Mouse (Mus musculus): Measurements from ENCODE around the gene Uhrf1bp1l.

Gene Uhrf1bp1l

DNA sequence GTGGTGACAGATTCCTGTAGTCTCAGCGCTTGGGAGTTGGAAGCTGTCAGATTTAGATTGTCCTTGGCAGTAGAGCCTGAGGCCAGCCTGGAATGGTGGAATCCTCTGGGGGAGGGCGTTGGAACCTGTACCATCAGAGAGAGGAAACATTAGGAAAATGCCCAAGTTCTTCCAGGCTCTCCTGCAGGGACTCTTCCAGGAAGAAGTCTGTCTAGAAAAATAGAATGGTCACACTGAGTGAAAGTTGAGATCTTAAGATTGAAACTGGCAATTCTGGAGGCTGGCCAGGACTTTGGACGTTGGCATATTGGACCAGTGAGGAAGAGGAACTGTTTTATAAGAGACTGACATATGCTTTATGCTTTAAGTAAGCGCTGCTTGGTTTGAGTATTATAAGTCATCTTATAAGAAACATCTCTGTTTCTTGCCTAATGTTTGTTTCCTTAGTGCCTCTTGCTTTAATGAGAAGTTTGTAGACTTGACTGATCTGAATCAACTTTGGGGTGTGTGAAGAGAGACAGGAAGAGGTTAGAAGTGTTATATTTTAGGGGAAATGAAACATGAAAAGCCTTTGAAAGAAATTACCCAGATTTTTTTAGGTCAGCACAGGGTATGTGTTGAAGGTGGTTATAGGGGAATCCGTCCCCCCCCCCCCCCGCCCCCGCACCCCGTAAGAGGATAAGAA is 2.6 kb downstream of the Uhrf1bp1l start:
- peak; percentile 18 to 21 for DNase-seq

DNA sequence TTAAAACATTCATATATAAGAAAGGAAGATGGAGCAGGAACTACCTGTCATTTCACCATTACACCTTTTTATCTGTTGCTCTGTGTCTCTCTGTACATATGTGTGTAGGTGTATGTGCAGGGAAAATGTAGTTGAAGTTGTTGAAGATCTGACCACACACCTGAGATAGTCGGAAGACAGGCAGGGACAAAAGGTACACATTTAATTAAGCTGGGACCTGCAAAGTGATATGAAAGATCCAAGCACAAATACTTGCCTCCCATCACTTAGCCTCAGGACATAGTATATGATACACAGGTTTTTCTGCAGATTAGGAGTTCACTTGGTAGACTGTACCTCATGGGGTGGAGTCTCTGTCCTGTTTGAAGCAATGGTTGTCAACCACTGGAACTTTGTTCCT is 3.1 kb downstream of the Uhrf1bp1l start:
- no peak for DNase-seq

DNA sequence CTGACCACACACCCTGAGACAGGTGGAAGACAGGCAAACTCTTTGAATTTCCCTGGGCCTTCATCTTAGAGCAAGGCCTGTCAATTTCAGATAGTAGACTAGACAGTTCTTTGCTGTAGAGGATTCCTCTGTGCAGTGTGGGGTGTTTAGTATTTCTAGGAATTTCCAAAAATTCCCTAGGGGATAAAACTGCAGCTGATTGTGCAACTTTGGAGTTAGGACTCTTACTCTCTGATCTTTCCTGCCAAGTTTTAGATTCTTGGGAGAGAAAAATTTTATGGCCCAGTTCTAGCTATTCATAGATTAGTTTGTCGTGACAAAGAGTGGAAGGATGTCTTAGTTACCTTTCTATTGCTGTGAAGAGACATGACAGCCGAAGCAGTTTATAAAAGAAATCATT is 3.8 kb downstream of the Uhrf1bp1l start:
- no peak for DNase-seq

DNA sequence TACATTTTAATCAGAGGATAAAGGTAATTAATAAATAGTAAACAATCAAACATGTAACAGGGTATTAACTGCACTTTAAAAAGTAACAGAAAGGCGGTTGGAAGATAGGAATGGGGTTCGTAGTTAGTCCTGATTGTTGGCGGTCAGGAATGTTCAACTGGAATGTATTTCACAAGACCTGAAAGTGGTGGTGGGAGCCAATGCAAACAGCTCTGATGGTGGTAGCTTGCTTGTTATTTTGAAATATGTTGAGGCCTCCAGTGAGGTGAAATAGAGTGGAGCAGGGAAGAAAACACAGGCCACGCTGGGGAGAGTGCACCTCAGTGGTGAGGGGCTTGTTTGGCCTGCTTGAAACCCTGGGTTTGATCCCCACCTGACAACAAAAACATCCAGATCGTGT is 6.3 kb downstream of the Uhrf1bp1l start:
- no peak for DNase-seq

DNA sequence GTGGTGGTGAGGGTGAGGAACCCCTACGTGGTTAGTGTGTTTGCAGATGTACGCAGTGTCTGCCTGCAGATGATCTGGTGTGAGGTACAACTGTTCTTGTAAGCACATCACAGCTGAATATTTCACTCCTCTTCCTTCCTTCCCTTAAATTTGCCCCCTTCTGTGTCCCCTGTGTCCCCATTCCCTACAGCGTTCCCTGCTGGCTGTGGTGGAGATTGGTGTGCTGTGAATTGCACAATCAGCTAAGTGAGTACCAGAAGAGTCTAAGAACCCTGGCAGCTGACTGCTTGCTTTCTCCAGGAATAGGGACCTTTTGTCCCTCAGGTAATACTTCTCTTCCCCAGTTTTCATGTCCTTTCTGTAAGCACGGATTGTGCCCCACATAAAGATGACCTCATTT is 10.4 kb downstream of the Uhrf1bp1l start:
- DNase-seq, result no peak

DNA sequence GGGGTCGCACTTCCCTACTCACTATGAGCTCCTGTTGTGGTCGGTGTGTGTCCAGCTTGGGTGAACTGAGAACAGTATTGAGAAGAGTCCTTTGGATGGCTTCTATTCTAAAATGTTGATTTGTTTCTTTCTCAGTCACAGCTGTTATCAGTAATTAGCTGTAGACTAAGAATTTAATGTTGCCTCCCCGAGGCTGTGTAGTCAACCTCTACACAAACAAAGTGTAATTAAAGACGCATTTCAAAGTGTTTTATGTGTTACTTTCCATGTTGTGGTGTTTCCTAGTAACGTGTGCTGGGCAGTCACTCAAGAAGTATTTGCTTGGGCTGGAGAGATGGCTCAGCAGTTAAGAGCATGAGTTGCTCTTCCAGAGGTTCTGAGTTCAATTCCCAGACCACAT is 16.0 kb downstream of the Uhrf1bp1l start:
- no peak for DNase-seq

DNA sequence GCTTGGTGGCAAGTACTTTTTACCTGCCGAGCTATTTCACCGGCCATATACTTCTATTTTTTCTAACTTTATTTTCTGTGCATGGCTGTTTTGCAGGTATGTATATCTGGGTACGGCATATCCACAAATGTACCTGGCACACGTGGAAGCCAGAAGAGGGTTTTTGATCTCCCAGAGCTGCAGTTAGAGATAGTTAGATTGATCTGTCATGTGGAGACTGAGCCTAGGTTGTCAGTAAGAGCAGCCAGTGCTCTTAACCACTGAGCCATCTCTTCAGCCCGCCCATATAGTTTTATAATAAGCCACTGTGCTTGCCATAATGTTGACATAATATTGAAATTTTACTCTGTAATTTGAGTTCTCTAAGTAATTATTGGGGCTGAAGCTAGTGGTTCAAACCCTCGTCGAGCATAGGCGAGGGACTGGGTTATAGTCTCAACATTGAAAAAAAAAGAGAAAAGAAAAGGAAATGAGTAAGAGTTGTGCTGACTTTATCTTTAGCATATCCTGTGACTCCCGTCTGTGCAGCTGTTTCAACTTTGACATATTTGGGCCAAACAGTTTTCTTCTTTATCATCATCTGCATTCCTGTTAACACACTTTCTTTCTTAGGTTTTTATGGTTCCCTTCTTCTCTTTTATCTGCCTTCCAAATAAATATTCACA is 19.8 kb downstream of the Uhrf1bp1l start:
- DNase-seq, result no peak

DNA sequence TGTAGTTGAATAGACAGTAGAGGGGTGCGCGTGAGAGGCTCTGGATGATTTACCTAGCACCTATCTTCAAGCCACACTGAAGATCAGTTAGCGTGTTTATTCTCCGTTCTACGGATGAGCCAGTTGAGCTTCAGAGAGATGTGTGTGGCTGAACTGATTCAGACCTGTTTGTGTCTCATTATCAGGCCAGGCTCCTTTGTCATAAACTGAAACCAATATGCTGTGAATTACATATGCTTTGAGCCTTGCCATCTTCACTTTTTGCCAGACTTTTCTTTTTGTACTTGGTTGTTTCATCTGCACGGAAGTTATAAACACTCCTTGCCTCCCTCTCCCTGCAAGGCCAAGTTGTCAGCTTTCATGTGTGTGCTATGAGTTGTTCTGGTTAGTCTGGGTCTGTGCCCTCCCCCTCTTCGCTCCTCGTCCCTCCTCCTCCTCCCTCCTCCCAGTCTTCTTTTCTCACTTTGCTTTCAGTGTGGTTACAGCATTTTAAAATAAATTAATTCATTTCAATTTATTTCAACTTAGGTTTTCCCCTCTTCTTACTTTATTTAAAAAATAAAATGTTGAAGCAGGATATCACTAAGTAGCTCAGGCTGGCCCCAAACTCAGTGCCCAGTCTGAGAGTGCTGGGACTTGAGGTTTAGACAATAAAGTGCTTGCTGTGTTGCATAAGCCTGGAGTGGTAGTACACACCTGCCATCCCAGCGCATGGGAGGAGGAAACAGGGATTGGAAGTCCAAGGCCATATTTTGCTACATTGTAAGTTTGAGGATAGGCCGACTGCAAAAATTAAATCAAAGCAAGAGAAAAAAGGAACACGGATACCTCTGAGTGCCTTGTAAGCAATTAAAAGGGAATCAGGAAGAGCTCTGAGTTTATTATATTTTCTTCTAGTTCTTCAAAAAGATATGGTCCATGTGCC is 21.3 kb downstream of the Uhrf1bp1l start:
- DNase-seq, result no peak

DNA sequence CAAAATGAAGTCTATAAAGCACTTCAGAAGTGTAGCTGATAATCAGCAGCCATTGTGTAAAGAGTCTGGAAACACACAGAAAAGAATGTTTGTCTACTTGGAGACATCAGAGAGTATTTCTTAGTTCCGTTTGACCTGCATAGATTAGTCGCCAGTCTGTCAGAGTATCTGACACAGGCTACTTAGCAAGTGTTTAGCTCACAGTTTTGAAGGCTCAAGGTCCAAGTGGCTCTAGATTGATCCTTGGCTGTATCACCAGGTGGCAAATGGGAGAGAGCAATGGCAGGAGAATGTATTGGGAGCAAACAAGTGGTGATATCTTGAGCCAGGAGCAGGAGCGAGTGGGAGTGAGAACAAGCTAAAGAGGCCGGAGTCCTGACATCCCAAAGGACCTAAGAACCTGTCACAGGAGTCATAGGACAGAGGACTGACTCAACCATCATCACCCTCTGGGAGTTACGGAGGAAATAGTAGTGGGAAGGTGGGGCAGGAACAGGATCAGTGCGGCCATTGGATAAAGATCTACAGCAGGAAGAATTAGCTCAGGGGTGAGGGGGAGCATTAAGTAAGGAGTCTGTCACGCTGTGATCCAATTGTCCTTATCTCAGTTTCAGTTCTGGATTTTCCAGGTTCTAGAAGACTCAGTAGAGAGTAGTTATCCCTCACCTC is 23.7 kb downstream of the Uhrf1bp1l start:
- DNase-seq, result no peak

DNA sequence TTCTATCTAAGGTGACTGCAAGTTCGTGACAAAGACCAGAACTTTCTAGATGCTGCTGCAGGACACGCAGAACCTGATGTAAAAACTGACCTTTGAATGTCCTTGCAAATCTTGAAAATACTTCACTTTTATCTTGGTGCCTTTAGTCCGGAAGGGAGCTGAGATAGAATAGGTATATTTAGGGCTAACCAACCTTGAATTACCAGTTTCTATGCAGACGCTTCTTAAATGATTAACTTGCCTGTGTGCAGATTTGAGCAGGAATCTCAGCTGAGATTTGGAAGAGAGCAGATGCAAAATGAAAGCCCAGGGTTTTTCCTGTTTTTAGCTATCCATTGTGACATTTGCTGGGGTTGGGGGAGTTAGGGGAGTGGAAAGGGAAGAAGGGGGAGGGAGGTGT is 24.3 kb downstream of the Uhrf1bp1l start:
- no peak for DNase-seq

DNA sequence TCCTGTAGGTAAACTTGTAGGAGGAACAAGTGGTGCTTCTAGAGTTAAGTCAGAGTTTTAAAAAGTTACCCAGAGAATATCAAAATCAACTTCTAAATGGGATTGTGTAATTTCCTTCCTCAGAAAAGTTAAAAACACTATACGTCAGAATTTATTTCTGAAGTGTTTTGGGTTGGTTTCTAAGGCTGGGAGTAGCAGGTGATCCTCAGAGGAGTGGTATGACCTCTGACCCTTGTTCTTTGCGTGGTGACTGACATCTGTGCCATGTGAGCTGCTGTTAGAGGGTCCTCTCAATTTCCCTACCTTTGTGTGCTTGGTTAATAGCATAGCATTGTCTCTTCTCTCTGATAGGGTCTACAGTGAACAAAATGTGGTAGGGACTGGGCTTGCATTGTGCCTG is 27.1 kb downstream of the Uhrf1bp1l start:
- DNase-seq, result no peak

DNA sequence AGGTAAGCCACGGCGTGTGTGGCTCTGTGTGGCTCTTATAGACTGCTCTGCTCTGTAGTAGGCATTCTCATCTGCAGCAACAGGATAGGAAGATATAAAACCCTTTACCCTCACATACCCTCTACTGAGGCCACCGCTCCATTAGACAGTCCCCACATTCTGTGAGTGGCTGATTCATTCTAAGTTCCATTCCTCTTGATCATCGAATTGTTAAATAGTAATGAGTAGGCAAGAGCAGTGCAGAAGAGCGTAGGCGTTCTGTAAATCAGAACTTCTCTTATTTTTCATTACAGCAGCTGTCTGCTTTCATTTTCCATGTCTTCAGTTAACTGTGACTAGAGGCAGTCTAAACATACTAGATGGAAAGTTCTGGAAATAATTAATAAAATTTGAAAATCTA is 31.2 kb downstream of the Uhrf1bp1l start:
- DNase-seq, result no peak

DNA sequence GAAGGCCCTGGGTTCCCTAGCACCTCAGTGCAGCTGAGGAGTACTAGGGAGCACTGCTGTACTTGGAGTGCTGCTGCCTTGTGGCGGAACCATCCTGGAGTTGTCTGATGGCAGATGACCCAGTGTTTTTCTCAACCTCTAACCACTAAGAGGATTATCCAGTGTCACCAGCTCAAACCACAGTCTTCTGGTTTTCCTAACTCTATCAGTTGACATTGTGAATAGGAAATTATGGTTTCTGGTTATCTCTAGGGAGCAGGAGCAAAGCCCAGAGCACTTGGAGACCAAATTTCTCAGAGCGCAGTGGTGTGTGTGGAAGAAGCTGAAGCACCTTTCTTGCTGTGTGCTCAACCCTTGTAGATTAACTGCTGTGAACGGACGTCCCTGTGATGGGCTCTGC is 47.1 kb downstream of the Uhrf1bp1l start:
- DNase-seq, result no peak

DNA sequence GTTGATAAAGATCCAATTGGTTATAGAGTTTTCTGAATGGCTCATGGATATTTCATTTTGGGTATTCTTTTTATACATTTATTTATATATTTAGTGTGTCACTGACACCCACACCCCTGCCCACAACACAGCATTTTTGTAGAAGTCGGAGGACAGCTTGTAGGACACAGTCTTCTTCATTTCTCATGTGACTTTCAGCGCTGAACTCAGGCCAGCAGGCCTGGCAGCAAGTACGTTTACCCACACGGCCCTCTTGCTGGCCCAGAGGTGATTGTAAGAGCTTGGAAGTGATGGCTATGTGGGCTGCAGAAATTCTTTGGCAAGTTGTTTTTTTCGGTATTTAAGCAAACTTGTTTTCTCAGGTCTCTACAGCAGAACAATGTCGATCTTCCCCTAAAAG is 49.3 kb downstream of the Uhrf1bp1l start:
- DNase-seq, result peak; percentile 31 to 34

DNA sequence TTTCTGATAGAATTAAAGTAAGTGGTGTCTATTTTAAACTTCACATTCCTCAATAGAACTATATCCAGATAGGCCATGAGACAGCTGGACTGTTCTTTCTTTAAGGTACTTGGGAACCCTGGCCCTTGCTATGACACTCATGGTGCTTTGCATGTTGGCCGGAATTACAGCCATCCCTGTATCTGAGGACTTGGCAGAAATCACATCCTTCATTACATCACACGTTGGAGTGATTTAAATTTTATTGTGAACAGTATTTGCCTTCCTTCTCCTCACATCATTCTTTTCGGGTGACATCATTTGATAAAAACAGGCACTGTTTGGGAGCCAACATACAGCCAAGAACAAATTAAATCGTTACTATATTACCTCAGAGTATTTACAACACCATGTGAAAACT is 74.4 kb downstream of the Uhrf1bp1l start:
- no peak for DNase-seq

DNA sequence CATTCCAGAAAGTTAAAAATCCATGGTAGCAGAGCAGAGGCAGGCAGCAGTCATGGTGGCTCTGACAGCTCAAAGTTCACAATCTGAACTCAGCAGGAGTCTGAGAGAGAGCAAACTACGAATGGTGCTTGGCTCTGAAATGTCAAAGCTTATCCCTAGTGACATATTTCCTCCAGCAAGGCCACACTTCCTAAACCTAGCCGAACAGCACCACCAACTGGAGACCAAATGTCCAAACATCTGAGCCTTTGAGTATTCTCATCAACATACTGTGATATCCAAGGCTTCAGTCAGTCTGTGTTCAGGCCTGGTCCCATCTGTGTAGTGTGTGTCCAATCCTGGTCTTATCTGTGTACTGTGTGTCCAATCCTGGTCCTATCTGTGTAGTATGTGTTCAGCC is 79.1 kb downstream of the Uhrf1bp1l start:
- DNase-seq, result no peak

DNA sequence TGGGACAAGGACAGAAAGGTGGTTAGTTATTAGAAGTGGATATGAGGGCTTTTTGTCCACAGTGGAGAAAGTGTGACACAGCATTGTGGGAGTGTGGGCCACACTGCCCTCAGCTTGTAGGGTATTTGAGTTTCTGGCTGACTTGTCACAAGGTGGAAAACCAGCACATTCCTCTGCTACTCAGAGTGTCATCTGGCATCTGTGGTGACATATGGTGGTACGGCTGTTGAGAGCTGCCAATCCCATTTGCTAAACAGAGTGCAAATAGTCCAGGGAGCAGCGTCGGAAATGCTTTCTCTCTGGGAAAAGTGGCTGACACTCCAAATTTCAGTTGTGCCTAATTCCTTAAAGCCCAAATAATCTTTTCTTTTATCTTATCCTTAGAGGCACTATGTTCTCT is 82.1 kb downstream of the Uhrf1bp1l start:
- DNase-seq, result peak; percentile 85 to 92

DNA sequence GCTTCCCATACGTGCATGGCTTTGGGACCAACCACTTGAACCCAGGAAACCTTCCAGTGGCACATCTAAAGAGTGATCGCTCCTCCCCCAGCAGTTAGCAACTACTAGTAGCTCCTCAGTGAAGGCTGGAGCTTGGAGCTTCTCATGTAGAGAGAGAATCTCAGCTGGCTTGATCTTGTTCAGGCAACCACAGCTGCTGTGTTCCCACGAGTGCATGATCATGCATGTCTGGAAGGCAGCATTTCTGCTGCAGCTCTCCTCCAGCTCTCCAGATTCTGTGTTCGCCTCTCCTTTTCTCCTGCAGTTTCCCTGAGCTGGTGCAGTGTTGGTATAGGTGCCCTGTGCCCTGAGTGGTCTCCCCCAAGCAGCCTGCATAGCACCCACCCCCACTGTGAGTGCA is 87.5 kb downstream of the Uhrf1bp1l start:
- DNase-seq, result no peak

DNA sequence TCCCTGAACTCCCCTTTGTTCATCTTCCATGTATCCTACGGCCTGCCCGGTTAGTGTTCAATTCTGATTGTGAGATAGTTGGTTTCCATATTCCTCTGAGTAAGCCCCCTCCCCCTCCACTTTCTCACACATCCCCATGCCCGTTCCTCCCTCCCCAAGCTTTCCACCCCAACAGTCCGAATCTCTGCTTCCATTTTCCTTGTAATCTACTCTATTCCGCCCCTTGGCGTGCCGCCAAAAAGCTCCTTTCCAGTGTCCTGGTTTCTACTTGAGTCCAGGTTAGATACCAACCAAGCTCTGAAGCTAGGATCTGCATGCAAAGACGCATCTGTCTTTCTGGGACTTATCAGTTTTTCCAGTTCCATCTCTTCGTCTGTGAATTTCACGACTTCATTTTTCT is 88.4 kb downstream of the Uhrf1bp1l start:
- DNase-seq, result peak; percentile 36 to 47

DNA sequence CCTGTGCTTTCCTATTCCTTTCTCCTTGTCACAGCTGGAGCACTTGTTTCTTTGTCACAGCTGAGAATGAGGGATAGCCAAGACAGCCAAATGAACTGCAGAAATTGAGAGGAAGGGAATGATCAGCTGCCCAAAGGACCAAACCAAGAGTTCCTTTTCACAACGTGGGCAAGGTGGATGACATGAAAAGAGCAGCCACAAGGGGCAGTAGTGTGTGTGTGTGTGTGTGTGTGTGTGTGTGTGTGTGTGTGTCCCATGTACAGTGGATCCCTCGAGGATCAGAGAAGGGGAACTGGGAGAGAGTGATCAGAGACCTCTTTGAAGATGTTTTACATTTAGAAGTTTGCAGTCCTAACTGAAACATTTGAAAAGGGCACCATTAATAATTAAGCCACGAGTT is 92.7 kb downstream of the Uhrf1bp1l start:
- DNase-seq, result no peak

DNA sequence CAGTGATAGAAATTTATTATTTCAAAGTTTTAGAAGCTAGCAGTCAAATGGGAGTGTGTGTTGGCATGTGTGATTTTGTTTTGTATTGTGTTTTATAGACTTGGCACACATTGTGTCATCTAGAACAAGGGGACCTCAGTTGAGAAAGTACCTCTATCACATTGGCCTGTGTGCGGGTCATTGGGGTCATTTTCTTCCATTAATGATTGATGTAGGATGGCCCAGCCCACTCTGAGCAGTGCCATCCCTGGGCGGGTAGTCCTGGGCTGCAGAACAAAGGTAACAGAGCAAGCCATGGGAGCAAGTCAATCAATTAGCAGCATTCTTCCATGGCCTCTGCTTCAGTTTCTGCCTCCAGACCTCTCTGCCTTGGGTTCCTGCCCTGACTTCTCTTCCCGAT is 94.0 kb downstream of the Uhrf1bp1l start:
- no peak for DNase-seq

DNA sequence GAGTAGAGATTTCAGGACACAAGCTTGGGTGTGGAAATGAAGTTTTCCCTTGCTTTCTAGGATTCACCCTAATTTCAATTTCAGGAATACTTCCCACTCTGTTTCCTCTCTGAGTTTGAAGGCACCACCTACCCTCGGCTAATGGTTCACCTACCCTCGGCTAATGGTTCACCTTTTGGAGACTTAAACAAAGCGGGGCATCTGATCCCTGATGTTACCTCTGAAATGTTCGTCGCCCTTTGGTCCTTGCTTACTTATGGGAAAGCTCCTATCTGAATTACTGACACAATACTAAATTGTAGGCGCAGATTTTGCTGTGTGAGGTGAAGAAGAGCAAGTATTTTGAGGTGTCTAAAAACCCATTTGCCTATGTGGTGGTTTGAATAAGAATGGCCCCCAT is 106.2 kb downstream of the Uhrf1bp1l start:
- no peak for DNase-seq

DNA sequence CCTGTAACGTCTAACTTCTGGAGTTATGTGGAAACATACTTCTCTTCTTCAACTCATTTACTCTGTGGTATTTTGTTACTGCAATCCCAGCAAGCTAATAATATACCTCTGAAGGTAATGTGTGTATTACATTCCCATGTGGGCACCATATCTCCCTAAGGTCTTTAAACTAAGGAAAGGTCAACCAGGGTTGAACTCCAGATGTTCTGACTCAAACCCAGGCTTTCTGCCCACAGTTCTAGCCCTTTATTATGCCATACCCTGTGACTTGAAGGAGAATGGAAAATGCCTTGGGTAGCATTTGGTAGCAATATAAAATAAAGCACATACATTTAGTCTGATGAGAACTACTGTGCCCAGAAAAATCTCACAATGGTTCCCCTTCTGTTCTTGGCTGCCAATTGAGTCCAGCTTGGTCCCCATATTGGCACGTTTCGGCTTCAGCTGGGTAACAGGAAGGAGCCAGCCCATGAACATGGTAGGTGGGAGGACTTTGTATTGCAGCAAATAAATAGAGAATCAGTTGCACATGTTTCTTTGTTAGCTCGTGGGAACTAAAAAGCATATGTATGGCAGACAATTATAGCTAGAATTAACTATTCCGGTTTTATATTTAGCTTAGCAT is 110.6 kb downstream of the Uhrf1bp1l start:
- peak in 1 of 2 experiments; percentile 16 for DNase-seq
